Mouse (Mus musculus): ENCODE results near the gene Vnn1. TPM values are rescaled to one million over a fixed set of nuclear protein-coding genes. Genes with fewer than 3 reads are reported as not detected.

Gene Vnn1
- total RNA-seq (2023) = not detected

GRCm38 (mm10) chr10:23894601-23895349, at the start of gene Vnn1:
Gene Vnn1 (plus strand): TSS chr10:23894688.

GRCm38 (mm10) chr10:23851228-23851912, 43.1 kb upstream of the Vnn1 start, which contains the start of gene Vnn3:
Gene Vnn3 (plus strand): TSS chr10:23851462.

GRCm38 (mm10) chr10:23920056-23920455, 25.6 kb downstream of the Vnn1 start, which contains the start of gene Taar1:
Gene Taar1 (plus strand): TSS chr10:23920356.

GRCm38 (mm10) chr10:23938312-23938711, 43.8 kb downstream of the Vnn1 start, which contains the start of gene Taar2:
Gene Taar2 (plus strand): TSS chr10:23938572.

GRCm38 (mm10) chr10:23949508-23950005, 55.1 kb downstream of the Vnn1 start, which contains the start of gene Taar3:
Gene Taar3 (plus strand): TSS chr10:23949558.

Other genes starting within 250 kb of the Vnn1 start
- gene Rps12, start 107.4 kb upstream of the Vnn1 start, total RNA-seq (2023) = 901 TPM
- gene Slc18b1, start 97.7 kb upstream of the Vnn1 start, total RNA-seq (2023) = not detected
- gene Vnn3, start 43.2 kb upstream of the Vnn1 start, total RNA-seq (2023) = 0.32 TPM
- not detected for gene Taar1, start 25.7 kb downstream of the Vnn1 start, total RNA-seq (2023)
- not detected for gene Taar2, start 43.9 kb downstream of the Vnn1 start, total RNA-seq (2023)
- gene Taar3, start 54.9 kb downstream of the Vnn1 start, total RNA-seq (2023) = not detected
- not detected for gene Taar4, start 65.8 kb downstream of the Vnn1 start, total RNA-seq (2023)
- not detected for gene Taar5, start 76.0 kb downstream of the Vnn1 start, total RNA-seq (2023)
- gene Taar6, start 91.0 kb downstream of the Vnn1 start, total RNA-seq (2023) = not detected
- gene Taar7a, start 98.8 kb downstream of the Vnn1 start, total RNA-seq (2023) = not detected
- not detected for gene Taar7b, start 105.3 kb downstream of the Vnn1 start, total RNA-seq (2023)
- gene Taar7d, start 132.5 kb downstream of the Vnn1 start, total RNA-seq (2023) = not detected
- gene Taar7e, start 142.9 kb downstream of the Vnn1 start, total RNA-seq (2023) = not detected
- not detected for gene Taar7f, start 154.8 kb downstream of the Vnn1 start, total RNA-seq (2023)
- not detected for gene Taar8a, start 181.8 kb downstream of the Vnn1 start, total RNA-seq (2023)
- gene Taar8b, start 197.6 kb downstream of the Vnn1 start, total RNA-seq (2023) = not detected
- gene Taar8c, start 207.2 kb downstream of the Vnn1 start, total RNA-seq (2023) = not detected
- not detected for gene Taar9, start 214.8 kb downstream of the Vnn1 start, total RNA-seq (2023)

Measured in CD4-positive naive resting alpha-beta T cell, adult 76 days (primary cell).